Mouse (Mus musculus): ENCODE measurements around the gene Gm21190.
"Not testable (repeated sequence)": the region's sequence is repeated elsewhere in the genome, so short reads cannot be mapped to it uniquely, and the experiment has no call there.

Gene Gm21190

DNA sequence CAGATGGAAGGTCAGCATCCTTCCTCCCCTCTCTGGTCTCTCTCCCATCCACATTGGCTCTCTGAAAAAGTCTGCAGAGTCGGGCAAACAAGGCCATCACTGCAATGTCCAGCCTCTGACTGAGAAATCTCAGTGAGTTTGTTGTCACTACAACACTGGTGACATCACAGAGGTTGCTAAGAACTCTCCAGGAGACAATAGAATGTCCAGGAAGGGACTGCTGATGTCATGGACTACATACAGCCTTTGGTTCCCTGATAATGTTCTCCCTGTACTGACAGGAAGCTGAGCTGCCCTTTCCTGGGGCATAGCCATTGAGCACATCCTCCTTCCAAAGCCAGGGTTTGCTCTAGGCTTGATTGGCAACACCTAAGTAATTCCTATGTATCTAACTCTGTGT is at the start of gene Gm21190:
Gene Gm21190, minus strand, starts transcription at position 101 of the 400 bp plus-strand sequence.
- not testable (repeated sequence) for DNase-seq (ENCODE audit: low read depth)

DNA sequence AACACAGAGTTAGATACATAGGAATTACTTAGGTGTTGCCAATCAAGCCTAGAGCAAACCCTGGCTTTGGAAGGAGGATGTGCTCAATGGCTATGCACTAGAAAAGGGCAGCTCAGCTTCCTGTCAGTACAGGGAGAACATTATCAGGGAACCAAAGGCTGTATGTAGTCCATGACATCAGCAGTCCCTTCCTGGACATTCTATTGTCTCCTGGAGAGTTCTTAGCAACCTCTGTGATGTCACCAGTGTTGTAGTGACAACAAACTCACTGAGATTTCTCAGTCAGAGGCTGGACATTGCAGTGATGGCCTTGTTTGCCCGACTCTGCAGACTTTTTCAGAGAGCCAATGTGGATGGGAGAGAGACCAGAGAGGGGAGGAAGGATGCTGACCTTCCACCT is 48.0 kb upstream of the Gm21190 start, which contains the start of gene Gm21083:
Gene Gm21083, plus strand, starts transcription at position 301 of the 400 bp plus-strand sequence.
- DNase-seq (ENCODE audit: low read depth): not testable (repeated sequence)

DNA sequence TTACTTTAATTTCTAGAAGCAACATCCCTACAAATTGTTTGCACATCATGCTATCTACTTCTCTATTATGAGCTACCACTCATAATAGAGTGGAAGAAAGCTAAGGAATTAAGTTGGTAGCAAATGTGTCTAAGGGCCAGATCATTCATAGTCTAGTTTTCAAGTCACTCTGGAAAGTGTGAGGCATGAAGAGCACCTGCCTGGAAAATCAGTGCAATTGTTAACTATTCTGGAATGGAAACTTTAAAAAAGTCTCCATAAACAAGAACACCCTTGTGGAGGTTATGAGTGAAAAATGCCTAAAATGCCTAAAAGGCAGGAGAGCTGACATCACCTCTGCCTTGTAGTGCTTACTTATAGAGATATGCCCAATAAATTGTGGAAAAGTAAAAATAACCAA is 44.7 kb upstream of the Gm21190 start:
- not testable (repeated sequence) for DNase-seq (ENCODE audit: low read depth)

DNA sequence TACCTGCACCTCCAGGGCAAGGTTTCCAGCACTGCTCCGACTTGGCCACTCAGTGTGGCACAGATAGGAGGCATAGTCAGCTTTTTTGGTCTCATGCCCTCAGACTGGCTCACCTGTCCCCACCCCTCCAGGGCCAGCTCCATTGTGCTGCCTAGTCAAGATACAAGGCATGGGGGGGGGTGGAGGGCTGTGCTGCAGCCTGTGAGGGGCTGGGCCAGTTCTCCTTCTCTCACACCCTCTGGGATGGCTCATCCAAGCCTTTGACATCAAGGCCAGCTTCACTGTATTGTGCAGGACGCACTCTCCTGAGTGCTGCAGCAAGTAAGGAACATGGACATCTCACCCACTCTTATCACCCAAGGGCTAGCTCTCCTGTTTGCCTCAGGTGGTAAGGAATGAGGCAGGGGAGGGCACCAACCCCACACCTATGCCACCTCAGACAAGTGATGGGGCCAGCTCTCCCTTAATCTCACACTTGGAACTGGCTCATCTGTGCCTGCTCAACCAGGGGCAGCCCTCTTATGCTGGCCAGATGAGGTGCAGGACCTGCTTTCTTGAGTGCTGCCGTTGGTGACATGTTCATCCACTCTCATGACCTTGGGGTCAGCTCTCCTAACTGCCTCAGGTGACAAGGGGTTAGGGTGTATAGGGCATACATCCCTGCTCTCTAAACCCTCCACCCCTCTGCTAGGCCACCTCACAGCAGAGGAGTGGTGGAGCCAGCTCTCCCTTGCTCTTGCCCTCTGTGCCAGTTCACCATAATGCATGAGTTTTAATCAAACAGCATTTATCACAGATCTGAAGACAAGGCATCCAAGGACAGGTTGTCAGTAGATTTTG is 32.6 kb upstream of the Gm21190 start:
- DNase-seq (ENCODE audit: low read depth): not testable (repeated sequence)

DNA sequence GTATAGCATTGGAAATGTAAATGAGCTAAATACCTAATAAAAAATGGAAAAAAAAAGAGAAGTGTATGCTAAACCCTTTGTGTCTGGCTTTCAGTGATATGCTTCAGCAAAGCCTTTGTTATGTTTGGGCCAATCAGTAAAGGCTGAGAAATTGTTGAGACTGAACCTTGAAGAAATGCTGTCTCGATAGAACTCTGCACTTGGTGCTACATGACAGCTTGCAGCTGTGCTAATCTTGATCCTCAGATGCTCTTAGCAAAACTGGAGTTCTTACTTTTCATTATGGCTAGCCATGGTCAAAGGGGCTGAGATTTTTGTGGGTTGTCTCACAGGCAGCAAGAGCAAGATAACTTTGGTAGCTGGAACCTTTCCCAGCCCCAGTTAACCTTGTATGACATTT is 29.6 kb upstream of the Gm21190 start:
- not testable (repeated sequence) for DNase-seq (ENCODE audit: low read depth)

DNA sequence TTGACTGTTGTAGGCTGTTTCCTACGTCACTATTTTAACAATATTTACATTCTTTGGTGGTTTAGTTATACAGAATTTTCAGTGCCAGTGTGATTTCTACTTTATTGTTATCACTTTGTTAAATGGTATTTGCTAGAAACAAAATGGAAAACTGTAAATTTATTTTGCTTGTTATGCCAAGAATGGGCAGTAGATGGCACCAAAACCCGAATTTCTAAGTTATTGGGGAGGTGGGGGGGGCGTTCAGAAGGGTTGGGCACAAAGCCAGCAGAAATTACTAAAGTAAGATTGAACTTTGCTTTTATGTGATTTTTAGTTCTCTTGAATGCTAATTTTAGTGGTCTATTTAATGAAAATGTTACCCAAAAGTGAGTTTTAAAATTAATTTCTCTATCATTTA is 20.6 kb upstream of the Gm21190 start:
- DNase-seq (ENCODE audit: low read depth): peak; percentile 52

DNA sequence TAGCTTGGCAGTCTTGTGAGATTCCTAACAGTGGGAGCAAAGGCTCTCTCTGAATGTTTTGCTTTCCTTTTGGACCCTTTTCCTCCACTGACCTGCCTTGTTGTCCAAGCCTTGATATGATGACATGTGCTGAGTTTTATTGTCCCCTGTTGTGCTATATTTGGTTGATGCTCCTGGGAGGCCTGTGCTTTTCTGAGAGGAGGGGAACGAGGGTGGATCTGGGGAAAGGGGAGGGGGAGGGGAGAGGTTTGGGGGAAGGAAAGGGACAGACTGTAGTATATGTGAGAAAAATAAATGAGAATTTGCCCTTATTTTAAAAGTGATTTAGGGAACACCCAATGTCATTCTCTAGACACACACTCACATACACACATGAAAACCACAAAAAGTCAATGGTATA is 20.1 kb upstream of the Gm21190 start:
- DNase-seq (ENCODE audit: low read depth): not testable (repeated sequence)

DNA sequence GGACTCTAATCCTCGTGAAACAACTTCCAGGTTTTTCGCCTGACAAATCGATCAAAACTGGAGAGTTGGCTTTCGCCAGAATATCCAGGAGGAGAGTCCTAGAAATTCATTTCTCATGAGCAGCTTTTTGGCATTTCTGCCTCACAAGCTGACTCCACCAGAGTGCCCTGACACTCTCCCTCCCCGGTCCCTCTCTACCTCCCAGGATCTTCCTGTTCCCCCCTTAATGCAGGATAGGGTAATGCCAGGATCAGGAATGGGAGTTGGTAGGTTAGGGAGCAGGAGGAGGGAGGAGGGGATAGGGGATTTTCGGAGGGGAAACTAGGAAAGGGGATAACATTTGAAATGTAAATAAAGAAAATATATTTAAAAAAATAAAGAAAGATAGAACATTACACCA is 19.6 kb upstream of the Gm21190 start:
- not testable (repeated sequence) for DNase-seq (ENCODE audit: low read depth)

DNA sequence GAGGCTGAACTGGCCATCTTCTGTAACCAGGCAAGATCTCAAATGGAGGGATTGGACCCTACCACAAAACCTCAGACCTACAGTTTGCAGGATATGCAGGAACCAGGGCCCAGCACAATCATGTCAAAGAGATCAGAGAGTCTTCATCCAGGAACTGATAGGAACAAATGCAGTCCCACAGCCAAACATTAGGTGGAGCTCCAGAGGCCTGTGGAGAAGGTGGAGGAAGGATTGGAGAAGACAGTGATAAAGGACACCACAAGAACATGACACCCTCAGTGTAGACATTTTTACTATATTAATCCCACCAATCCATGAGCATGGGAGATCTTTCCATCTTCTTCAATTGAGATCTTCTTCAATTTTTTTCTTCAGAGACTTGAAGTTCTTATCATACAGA is 6.6 kb downstream of the Gm21190 start:
- not testable (repeated sequence) for DNase-seq (ENCODE audit: low read depth)

DNA sequence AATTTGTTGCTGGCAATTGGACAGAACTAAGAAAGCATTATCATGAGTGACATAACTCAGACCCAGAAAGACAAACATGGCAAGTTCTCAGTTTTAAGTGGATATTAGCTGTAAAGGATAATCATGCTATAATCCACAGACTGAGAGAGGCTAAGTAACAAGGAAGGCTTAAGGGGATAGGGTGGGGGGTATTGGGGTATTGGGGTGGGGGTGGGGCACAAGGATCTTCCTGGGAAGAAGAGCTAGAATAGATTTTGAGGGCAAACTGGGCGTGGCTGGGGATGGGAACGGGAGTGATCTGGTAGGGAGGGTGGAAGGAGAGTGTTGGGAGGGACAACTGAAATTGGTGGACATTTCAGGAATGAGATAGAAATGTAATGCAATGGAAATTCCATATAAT is 7.0 kb downstream of the Gm21190 start:
- DNase-seq (ENCODE audit: low read depth): not testable (repeated sequence)

DNA sequence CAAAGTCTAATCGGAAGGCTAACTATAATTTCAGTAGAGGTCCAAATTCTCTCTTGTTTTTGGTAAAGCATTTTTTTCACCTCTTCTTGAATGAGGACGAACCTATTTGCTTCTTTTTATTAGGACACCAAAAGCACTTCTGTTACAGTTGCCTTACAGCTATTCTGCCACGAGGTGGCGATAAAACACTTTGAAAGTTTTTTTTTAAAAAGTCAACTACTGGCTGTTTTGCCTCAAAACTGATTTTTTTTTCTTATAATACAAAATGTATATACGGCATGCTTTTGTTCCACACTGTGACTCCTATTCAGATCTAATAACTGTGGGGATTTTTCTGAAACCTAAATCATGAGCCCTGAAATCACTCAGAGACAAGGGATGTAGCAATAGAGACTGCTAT is 8.6 kb downstream of the Gm21190 start:
- DNase-seq (ENCODE audit: low read depth): not testable (repeated sequence)

DNA sequence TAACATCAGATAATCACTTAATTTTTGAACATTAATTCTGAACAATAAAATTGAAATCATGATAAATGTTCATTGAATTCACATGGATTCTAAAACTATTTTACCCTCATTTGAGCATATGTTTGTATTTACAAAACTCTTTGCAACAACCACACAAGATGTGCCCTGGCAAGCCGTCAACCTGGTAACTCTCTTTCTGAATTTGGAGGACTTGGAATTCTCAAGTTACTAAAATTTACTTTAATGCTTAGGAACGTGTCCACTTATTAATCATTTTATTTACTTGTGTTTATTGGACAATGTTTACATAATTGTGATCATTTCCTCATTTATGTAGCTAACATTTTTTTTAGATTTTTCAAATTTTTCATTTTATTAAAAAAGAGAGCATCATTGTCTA is 11.9 kb downstream of the Gm21190 start:
- DNase-seq (ENCODE audit: low read depth): not testable (repeated sequence)

DNA sequence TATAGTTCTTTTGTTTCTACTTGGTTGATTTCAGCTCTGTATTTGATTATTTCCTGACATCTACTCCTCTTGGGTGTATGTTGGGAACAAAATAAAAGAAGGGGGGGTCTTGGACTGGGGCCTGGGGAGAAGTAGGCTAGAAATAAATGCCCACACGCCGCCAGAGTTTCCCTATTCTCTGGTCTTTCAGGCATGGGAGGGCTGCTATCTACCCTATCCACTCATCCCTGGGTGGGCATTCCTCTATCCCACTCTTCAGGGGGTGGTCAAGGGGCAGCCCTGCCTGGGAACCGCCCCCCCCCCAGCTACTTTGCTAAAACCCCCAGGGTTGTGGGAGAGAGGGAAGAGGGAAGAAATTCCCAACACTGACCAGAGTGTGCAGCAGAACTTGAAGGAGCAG is 16.8 kb downstream of the Gm21190 start:
- not testable (repeated sequence) for DNase-seq (ENCODE audit: low read depth)

DNA sequence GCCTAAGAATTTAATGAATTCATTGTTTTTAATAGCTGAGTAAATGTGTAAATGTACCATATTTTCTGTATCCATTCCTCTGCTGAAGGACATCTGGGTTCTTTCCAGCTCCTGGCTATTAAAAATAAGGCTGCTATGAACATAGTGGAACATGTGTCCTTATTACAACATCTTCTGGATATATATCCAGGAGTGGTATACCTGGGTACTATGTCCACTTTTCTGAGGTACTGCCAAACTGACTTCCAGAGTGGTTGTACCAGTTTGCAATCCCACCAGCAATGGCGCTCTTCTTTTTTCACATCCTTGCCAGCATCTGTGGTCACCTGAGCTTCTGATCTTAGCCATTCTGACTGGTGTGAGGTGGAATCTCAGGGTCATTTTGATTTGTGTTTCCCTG is 19.1 kb downstream of the Gm21190 start:
- DNase-seq (ENCODE audit: low read depth): not testable (repeated sequence)

DNA sequence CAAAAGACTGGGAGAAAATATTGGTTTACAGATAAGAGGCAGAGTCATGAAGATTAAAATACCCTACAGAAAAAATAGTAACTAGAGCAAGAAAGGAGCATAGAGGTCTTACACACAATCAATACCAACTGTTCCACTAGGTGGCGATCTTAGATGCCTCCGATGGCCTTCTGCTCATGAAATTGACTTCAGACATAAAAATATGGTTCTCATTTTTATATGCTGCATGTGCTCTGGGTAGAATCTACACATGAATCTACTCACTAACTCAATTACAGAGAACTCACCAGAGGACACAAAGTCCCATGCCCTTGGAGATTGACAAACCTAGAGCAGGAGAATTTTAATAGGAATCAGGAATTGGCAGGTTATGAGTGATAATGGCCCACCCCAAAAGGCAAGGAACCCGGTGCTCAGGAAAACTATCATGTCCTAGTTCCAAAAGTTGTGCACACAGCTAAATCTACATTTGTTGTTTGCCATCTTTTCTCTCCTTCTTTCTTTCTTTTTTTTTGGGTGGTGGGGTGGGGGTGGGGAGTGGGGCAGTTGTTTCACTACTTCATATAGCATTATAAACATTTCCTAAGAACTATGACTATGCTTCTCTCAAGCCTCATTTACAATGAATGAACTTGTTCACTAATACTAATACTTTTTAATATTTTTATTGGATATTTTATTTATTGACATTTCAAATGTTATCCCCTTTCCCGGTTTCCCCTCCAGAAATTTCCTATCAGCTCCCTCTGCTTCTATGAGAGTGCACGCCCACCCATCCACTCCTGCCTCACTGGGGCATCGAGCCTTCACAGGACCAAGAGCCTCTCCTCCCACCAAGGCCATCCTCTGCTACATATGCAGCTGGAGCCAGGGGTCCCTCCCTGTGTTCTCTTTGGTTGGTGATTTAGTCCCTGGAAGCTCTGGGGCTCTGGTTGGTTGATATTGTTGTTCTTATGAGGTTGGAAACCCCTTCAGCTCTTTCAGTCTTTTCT is 20.3 kb downstream of the Gm21190 start:
- peak; percentile 44 for DNase-seq (ENCODE audit: low read depth)

DNA sequence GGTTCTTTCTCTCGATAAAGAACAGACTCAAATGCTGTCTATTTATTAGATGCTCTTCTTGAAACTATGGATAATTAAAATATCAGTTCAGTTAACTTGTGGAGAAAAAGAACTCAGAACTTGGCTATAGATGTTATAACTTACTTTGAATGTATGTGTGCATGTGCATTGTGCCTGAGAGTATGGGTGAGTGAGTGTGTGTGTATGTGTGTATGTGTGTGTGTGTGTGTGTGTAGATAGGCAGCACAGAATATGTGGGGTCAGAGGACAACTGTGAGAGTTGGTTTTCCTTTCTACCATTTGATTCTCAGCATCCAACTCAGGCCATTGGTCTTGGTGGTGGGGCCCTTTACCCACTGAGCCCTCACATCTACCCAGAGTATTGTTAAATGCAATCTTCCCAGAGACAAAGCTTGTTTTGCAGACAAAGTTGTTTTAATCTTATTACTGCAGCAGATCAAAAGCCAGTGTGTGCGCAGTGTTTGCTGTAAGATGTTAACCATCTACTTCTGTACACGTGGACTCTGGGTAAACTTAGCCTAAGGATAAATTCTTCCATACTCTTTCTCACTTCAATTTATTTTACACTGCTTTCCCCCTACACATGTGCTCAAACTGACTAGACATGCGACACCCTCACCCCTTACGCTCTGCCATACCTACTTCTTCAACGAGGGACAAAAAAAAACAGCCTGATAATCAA is 21.1 kb downstream of the Gm21190 start:
- not testable (repeated sequence) for DNase-seq (ENCODE audit: low read depth)

DNA sequence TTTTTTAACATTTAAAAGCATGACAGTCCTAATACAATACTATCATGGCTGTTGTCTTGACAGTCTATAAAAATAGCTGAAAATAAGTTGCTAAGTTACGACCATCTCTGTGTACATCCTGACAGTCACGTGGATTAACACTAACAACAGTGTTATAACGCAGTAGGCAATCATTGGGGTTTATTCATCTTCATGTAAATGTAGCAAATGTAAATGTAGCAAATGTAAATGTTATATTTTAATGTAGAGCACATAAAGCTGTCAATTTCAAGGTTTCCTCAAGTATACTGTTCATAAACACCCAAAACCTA is 21.8 kb downstream of the Gm21190 start:
- DNase-seq (ENCODE audit: low read depth): no peak

DNA sequence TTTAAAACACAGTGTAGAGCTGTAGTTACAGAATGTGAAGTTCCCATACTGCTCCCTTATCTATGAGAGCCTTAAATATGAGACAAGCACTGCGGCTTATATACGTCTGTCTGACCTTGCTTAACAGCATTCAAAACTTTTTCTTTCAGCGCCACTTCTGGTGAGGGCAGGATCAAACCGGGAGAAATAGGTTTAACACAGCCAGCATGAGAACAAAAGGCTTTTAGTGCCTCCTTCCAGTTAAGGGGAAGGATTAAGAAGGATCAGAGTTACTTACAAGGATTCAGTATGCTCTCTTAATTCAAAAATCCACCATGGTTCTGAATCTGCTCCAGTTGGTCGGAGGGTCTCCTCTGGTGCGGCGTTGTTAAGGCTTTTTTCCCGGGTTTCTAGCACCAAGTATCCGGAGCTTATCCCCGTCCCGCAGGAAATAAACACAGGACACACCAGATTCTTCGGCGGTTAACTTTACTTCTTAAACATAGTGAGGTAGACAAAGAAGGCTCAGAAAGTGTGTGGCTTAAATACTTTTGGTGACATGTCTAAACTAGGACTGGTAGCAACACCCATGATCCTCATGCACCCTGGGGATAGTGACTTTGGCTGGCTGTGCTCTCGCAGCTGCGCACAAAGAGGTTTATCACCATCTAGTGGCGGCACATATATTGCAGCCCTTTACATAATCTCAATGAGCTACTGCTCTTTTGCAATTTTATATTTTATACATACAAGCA is 22.3 kb downstream of the Gm21190 start:
- DNase-seq (ENCODE audit: low read depth): peak; percentile 85

DNA sequence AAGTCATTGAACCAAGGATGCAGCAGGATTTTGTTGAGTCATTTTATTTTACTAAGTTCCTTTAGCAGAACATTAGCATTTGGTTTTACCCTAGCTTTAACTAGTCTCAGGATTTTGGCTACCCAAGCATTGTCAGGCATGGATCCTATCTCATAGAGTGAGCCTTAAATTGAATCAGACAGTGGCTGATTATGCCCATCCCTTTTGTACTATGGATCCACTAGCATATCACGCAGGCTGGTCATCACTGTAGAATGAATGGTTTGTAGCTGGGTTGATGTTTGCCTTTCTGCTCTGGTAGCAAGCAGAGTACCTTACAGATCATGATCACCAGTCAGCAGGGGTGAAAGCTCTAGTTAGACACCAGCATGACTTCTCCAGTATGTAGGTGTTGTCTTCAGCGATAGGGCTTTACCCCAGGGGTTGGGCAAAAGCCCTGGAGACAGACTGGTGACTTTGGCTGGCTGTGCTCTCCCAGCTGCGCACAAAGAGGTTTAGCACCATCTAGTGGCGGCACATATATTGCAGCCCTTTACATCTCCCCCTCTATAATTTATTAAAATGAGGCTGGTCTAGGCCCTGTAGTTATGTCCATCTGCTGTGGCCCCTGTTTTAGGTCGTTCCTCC is 30.1 kb downstream of the Gm21190 start:
- DNase-seq (ENCODE audit: low read depth): not testable (repeated sequence)

DNA sequence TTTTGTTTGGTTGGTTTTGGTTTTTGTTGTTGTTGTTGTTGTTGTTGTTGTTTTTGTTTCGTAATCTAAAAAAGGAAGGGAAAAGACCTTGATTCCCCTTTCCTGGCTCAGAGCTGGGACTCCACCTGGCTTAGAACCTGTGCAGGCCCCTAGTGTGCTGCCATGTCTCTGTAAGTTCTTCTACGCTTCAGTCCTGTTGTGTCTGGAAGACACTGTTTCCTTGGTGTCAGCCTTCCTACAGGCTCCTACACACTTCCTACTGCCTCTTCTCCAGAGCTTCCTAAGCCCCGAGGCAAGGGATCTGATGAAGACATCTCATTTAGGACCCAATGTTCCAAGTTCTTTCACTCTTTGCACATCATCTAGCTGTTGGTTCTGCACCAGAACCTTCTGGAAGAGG is 30.7 kb downstream of the Gm21190 start:
- DNase-seq (ENCODE audit: low read depth): not testable (repeated sequence)

DNA sequence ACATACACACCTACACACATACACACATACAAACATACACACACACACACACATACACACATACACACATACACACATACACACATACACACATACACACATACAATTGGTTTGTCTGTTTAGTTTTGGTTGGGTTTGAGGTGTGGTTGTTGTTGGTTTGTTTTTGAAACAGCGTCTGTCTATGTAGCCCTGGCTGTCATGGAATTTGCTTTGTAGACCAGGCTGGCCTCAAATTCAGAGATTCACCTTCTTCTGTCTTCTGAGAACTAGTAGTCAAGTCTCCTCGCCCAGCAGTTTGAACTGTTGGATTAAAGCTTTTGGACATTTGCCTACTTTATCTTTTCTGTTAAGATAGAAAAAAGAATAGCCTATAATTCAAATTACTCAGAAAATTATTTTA is 38.1 kb downstream of the Gm21190 start:
- not testable (repeated sequence) for DNase-seq (ENCODE audit: low read depth)
